Mouse (Mus musculus) thymus, postnatal 36 days (tissue): ENCODE results near the gene Zbtb48.

Experiments
- DNase-seq, 2 experiments: peaks; one replicate each; pipeline ENCODE4 v3.0.0; 2022; ENCODE audit warnings: mixed read lengths in 2 of 2

Gene Zbtb48

DNA sequence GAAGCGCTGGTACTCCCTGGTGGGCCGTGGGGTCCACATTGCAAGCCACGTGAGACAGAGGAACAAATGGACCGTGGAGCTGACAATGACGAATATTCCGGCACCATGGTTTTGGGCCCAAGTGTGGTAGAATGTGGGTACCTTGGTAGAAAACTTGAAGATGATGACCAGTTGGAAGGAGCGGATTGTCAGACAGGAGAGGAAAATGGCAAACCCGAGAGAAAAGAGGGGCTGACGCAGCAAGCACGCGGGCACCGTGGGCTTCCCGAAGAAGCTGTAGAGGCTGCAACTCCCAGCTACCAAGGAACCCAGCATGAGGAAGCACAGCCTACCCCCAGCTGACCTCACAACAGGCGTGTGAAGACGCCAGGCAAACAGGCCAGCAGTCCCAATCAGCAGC, 985 bp upstream of the Zbtb48 start:
- no peak for DNase-seq

DNA sequence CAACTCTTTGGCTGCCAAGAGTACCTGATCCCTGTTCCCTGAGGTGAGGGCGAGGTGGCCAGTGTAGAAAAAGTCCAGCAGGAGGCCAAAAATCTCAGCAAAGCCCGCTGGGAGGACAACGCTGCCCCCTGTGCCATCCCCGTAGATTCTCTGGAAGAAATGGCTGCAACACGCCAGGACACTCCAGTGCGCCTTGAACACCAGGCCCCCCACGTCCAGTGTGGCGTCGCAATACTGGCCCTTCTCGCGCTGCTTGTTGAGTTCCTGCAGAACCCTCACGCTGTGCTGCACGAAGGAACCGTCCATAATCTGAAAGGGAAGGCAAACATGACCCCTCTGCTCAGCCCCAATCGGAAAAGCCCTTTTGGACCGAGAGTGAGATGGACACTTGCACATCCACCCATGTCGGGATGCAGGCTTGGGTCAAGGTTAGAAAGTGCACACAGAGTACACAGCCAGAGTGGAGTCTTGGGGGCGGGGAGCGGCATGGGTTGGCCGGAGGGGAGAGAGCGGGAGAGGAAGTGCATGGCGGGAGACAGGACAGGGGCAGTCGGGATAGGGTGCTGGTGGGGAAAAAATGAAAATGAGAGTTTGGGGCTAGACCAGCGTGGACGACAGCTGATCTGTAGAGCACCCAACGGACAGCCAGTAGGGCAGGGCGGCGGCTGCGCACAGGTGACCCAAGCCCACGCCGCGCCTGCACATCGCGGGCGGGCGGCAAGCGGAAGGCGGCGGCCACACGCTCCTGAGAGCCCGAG, 541 bp downstream of the Zbtb48 start:
- no peak for DNase-seq

DNA sequence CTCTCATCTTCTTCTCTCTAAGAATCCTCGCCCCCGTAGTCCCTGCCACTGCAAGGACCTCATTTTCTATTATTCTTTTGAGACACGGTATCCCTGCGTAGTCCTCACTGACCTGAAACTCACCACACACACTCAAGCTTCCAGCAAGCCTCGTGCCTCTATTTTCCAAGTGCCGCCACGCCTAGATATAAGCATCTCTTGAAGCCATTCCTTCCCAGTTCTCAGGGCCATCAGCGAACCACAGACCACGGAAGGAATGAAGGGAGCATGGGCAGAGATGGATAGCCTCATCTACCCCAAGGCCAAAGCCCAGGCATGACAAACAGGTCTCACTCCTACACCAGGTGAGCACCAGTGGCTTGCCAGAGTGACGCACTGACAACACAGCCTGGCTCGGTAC, 2.9 kb downstream of the Zbtb48 start:
- no peak for DNase-seq

DNA sequence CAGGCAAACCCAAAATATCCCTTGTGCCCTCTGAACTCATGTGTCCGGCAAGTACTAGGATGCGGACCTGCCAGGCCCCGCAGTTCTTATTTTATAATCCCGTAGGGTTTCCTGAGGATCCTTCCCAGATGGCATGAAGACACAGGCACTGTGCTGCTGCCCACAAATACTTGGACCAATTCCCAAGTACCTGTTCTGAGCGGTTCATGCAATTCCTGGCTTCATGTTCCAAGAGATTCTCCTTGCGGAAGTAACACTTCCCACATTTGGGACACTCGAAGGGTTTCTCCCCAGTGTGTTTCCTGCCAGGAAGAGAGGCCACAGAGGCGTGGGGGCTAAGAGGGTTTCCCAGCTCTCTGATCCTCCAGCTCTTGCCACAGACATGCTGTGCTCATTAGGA, 5.0 kb downstream of the Zbtb48 start:
- no peak for DNase-seq

DNA sequence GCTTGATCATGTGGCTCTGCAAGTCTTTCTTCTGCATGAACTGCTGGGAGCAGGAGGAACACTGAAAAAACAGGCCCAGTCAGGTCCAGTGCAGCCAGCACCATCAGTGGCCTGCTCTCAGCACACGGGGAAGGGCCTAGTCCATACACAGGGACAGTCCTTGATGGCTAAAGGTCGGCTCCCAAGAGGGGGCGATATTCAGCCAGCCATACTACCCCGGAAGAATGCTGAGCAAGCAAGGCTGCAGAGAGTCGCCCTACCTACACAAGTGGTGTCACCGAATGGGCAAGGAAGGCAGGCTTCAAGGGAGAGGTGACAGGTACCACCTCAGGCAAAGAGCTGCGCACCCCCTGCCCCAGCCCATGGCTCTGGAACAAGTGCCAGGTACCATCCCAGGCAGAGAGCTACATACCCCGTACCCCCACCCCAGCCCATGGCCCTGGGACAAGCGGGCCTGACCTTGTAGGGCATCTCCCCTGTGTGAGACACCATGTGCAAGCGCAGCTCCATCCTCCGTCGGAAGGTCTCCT, 5.8 kb downstream of the Zbtb48 start:
- DNase-seq: no peak

DNA sequence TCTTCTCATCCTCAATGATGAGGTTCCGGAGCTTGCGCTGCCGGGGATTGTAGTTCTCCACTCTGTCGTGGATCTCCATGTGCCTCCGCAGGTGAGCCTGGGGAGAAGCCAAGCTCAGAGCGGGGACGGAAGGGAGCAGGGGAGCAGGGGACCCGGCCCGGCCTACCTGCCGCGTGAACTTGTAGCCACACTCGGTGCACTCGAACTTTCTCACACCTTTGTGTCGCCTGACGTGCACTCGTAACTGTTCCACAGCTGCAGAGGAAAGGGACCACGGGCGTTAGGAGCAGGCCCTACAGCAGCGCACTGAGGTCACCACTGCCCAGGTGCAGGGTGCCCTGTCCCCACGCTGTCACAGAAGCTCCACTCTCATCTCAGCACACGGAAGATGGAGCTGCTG, 7.4 kb downstream of the Zbtb48 start:
- no peak for DNase-seq

DNA sequence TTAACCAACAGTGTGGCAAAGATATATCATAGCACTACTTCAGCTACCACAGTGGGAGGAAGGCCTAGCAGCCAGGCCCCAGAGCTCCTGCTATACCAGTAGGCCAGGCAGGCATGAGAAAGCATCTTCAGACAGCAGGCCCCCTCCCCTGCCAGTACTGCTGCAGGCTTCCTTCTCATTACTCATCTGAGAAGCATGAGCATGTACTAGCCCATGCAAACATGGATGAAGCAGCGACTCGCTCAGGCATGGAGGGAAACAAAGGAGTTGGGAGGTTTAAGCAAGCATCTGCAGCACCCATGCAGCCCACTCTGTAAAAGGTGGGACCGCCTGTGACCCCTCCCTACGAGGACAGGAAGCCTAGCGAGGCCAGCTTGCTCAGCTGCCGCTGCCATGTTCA, 8.4 kb downstream of the Zbtb48 start:
- no peak for DNase-seq

DNA sequence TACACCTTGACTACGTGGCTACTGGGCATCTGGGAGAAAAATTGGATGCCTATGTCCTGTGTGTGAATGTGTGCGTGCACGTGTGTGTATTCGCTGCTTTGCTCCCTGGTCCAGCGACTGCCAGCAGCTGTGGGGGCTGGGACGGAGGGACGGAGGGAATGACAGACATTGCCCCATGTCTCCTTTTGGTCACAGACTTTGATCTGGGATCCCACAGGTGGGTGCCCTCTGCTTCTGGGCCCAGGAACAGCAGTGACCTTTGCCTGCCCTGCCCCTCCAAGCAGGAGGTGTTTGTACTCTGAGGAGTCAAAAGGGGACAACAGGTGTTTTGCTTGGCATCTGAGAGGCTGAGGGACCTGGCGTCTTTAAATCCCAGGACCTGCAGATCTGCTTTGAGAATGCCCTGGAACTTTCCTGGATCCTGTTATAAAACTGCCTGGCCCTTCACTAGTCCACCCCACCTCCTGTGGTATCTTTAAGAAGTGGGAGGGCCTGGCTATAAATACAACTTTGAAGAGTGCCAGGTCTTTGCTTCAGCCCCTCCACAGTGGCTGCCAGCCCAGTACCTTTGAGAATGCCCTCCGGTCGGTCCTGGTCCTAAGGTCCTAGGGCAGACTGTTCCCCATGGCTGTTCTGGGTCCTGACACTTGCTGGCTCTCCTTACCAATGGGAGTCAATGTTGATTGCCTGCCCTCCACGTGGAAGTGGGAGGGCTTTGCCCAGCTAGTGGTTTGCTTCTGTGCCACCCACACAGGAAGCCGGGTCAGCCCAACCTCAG, 14.2 kb downstream of the Zbtb48 start:
- DNase-seq: no peak

DNA sequence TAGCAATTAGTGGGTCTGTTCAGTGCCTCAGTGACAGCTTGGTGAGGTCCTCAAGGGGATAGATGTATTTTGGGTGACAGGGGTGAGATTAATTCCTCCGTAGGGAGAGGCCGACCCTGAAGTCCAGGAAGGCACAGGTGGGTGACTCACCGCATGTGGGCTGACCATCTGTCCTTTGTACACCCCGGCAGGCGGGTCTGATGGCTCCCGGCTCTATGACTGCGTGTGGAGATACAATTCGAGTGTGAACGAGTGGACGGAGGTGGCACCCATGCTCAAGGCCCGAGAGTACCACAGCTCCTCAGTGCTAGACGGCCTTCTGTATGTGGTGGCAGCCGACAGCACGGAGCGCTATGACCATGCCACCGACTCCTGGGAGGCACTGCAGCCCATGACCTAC, 15.4 kb downstream of the Zbtb48 start:
- DNase-seq: no peak

DNA sequence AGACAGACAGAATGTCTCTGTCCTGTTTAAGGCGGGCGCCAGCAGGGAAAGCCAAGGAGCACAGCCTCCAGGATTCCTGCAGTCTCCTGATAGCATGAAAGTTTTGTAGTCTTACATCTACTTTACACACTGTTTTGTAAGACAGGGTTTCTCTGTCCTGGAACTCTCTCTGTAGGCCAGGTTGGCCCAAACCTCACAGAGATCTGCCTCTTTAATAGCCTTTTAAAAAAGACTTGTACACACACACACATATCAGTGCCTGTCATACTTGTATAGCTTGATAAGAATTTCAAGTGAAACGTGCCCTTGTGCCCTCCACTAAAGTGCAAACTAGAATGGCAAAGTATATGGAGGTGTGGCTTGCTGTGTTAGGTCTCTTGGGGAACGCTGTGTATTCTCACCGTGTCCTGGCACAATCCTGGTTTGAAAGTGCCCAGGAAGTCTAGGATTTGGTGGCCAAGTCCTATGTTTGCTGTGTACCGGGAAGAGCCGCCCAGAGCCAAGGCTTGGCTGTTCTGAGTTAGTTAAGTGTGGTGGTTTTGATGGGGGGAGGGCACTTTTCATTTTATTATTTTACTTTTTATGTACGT, 16.2 kb downstream of the Zbtb48 start:
- no peak for DNase-seq

DNA sequence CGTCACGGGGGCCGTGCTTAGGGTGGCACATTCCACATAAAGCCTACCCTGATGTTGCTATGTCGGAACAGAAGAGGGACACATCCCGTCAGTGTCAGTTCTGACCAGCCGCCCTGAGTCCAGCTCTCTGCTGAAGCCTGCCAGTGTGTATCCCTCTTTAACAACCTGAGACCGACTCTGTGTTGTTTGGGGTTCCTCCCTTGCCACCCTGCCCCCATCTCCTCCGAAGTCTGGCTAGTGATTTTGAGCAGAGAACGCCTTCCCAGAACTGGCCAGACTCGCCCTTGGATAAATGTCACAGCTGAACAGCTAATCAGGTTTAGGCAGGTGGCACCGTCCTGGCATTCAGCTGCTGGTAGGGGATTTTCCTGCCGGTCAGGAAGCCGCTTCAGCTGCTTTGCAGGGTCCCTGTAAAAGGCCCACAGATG, 16.8 kb downstream of the Zbtb48 start:
- no peak for DNase-seq

DNA sequence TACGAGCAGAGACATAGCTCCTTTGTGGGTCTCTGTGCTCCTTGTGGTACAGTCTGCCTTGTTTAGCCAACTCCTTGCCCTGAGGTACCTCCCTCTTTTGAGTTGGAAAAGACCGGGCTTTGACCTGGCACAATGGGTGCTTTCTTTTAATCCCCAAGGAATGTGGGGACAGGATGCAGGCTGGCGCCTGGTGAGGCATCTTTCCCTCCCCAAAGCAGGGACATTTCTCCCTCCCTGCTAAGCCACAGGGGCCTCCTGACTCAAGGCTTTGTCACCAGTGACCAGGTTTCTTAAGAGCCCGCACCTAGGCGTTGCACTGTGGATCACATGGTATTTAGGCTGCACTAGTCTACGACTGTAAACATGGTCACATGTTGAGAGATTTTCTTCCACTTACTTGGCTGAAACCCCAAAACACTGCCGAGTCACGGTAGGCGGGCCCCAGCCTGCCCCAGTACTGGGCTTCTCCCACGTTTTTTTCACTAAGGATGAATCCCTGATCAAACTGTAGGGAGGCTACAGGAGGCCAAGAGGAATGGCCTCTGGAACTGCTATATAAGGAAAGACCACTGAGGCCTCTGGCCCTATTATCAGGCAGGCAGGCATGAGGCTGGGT, 17.3 kb downstream of the Zbtb48 start:
- no peak for DNase-seq

DNA sequence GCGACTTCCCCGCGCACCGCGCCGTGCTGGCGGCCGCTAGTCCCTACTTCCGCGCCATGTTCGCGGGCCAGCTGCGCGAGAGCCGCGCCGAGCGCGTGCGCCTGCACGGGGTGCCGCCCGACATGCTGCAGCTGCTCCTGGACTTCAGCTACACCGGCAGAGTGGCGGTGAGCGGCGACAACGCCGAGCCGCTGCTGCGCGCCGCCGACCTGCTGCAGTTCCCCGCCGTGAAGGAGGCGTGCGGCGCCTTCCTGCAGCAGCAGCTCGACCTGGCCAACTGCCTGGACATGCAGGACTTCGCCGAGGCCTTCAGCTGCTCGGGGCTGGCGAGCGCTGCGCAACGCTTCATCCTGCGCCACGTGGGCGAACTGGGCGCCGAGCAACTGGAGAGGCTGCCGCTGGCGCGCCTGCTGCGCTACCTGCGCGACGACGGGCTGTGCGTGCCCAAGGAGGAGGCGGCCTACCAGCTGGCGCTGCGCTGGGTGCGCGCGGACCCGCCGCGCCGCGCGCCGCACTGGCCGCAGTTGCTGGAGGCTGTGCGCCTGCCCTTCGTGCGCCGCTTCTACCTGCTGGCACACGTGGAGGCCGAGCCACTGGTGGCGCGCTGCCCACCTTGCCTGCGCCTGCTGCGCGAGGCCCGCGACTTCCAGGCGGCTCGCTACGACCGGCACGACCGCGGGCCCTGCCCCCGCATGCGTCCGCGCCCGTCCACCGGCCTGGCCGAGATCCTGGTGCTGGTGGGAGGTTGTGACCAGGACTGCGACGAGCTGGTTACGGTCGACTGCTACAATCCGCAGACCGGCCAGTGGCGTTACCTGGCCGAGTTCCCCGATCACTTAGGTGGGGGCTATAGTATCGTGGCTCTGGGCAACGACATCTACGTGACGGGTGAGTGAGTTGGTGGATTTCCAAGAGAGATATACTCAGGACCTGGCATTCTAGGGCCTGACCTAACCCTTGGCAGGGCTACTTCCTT, 18.1 kb downstream of the Zbtb48 start:
- peak; percentile 54 to 64 for DNase-seq

DNA sequence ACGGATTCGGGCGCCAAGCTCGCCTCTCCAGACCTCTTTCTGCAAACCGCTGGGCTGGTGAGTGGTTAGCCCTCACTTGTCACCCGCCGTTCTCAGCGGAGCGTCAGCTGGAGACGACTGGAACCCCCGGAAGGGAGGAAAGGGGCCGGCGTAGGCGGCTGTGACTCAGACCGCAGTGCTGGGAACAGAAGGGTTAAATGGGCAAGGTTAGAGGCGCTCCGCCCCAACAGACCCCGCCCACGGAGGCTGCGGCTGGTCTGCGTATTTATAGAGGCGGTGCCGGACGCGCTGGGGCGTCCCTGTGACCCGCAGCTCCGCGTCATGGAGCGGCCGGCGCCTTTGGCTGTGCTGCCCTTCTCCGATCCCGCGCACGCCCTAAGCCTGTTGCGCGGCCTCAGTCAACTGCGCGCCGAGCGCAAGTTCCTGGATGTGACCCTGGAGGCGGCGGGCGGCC, 18.8 kb downstream of the Zbtb48 start, which contains the start of gene Klhl21:
TSS of gene Klhl21 (plus strand) at position 182 of the 454 bp plus-strand sequence.
- DNase-seq: peak; percentile 91

DNA sequence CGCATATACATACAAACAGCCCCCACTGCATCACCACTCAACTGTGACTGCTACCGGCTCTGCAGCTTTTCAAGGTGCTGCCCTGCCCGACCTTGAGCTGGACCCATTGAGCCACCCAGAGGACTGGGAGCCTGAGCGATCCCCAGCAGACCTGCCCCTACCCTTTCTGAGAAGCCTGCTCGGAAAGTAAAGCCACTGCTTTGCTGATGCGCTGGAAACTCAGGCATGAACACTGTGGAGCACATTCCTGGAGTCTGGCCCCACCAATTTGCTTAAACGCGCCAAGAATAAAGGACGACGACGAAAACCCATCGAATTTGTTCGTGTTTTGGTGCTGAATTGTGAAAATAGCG, 19.3 kb downstream of the Zbtb48 start:
- no peak for DNase-seq

DNA sequence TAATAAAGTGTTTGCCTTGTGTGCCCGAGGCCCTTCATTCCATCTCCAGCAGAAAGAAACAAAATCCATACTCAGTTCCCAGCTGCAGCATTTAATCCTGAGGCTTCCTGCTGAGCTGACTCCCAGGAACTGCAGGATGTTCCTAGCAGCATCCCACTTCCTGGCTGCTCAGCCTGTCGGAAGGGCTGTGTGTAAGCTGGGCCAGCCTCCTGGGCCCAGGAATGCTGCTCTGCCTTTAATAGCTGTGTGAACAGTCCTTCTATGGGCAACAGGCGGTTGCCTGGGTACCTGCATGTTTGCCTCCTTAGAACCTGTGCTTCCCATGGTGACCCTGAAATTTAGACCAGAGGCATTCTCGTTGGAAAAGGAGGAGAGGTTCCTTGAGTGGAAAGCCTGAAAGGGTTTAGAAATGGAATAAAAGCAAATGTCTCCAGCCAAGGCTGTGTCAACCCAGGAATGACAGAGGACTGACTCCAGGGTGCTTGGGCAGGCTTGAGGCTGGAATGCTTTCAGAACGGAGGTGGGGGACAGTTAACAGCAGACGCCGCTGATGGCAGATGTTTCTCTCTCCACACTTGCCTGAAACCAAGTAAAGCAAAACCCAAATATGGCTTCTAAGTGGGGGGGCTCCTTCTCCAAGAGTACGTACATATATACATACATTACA, 19.9 kb downstream of the Zbtb48 start:
- DNase-seq: no peak

DNA sequence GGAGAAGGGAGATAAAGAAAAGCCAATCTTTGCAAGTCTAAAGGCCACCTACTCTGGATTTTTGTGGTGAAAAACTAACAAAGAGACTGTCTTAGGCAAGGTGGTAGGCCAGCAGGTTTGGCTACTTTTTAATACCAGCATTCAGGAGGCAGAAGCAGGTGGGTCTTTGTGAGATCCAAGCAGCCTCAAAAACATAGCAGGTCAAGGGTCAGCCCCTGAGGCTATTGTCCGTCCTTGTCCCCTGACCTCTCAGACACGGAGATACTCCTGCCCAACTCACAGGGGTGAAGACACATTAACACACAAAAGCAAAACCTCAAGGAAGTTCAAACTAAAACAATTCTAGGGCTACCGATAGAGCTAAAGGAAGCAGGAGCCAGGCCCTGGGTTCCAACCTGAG, 20.7 kb downstream of the Zbtb48 start:
- DNase-seq: no peak

DNA sequence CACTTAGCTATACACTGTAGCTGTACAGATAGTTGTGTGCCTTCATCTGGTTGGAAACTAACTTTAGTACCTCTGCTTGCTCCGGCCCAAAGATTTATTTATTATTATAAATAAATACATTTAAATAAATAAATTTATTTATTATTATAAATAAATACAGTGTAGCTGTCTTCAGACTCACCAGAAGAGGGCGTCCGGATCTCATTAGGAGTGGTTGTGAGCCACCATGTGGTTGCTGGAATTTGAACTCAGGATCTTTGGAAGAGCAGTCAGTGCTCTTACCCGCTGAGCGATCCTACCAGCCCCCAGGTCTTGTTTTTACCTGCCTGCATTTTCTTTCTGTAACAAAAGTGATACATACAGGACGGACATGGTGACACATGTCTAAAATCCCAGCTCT, 21.3 kb downstream of the Zbtb48 start:
- no peak for DNase-seq

DNA sequence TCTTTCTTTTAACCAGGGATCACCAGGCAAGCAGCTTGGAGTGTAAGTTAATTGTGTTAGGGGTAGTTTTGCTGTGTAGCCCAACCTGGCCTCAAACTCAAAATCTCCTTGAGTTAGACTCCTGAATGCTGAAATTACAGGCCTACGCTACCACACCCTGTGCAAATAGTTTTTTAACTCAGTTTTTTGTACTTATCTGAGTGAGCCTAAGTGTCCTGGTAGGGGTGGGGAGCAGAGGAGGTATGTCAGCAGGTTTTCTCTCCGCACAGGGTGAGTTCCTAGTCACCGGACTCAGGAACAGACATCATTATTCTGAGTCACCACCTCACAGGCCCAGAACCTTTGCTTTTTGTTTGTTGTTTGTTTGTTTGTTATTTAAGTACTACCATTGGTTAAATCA, 25.4 kb downstream of the Zbtb48 start:
- no peak for DNase-seq

DNA sequence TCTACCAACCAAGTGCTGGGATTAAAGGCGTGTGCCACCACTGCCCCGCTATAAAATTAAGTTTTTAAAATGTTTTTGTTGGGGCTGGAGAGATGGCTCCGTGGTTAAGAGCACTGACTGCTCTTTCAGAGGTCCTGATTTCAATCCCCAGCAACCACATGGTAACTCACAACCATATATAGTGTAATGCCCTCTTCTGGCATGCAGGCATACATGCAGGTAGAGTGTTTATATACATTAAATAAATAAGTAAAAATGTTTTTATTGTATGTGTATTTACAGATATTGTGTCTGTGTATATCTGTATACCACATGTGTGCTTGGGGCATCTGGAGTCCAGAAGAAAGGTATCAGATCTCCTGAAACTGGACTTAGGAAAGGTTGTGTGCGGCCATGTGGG, 26.1 kb downstream of the Zbtb48 start:
- no peak for DNase-seq

DNA sequence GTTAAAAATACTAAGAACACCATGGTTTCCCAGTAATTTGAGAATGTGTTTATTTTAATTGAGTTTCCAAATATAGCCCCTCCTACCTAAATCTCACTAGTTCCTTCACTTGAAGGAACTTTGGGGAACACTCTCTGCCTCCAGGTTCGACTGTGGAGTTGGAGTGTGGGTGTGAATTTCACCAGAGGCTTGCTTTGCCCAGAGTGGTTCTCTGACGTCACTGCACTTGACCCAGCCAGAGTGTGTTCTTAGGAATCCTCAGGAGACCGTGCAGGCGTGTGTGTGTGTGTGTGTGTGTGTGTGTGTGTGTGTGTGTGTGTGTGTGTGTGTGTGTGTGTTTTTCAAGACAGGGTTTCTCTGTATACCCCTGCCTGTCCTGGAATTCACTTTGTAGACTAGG, 26.6 kb downstream of the Zbtb48 start:
- no peak for DNase-seq
